Mouse (Mus musculus) testis, adult 2 months (tissue): ENCODE measurements around the gene Cops2. TPM values are rescaled to one million over a fixed set of nuclear protein-coding genes. Genes with fewer than 3 reads are reported as not detected.

Experiments used
- H3K27ac ChIP-seq: fragments of 200-500 bp; 2 replicates; pipeline ENCODE4 v1.5.1; 2012; ENCODE audit warnings: low read depth, low read length; ENCODE audit not compliant: control insufficient read depth, insufficient read depth
- H3K27me3 ChIP-seq: fragments of 200-500 bp; 2 replicates; pipeline ENCODE4 v1.6.1; 2012; ENCODE audit warnings: mild to moderate bottlenecking, low read length, moderate library complexity; ENCODE audit not compliant: control insufficient read depth, insufficient read depth
- H3K36me3 ChIP-seq: fragments of 200-500 bp; 2 replicates; pipeline ENCODE4 v1.6.1; 2012; ENCODE audit warnings: mild to moderate bottlenecking, low read length; ENCODE audit not compliant: control insufficient read depth, insufficient read depth
- H3K4me1 ChIP-seq: fragments of 200-500 bp; 2 replicates; pipeline ENCODE4 v1.6.1; 2012; ENCODE audit warnings: low read length; ENCODE audit not compliant: control insufficient read depth, insufficient read depth
- H3K4me3 ChIP-seq: fragments of 200-500 bp; 2 replicates; pipeline ENCODE4 v1.5.1; 2012; ENCODE audit warnings: low read depth, mild to moderate bottlenecking, low read length, moderate library complexity, mixed read lengths; ENCODE audit not compliant: control insufficient read depth
- CTCF ChIP-seq: fragments of 200-500 bp; IDR thresholded peaks from 2 replicates; pipeline ENCODE4 v1.5.1; 2012; ENCODE audit warnings: low read depth, mild to moderate bottlenecking, inconsistent platforms, low read length, moderate library complexity; ENCODE audit not compliant: control insufficient read depth, insufficient read depth, insufficient replicate concordance
- POLR2A ChIP-seq: fragments of 200-500 bp; IDR thresholded peaks from 2 replicates; pipeline ENCODE4 v1.6.1; 2012; ENCODE audit warnings: low read depth, mild to moderate bottlenecking, inconsistent platforms, low read length, moderate library complexity; ENCODE audit not compliant: control insufficient read depth
- polyA plus RNA-seq: library from polyadenylated mRNA; depleted of rRNA; stranded (reverse); fragments of >200 nt; gene quantifications from 2 replicates; pipeline ENCODE4 v1.2.3, GENCODE M21; 2012

The Cops2 gene
- polyA plus RNA-seq, 1 experiment = 29.6 TPM

- no peaks in the 10 kb centered on the region for H3K27me3 ChIP-seq
- H3K36me3 ChIP-seq = no peaks in the 10 kb centered on the region
- H3K4me1 ChIP-seq = peaks cover 7% of the 10 kb centered on the region
- no peak overlapping the region for H3K27ac ChIP-seq
- H3K4me3 ChIP-seq = no peak overlapping the region
- no peak for TF ChIP-seq POLR2A
- TF ChIP-seq CTCF = no peak
These were observed 4.9 kb upstream of the Cops2 start for GRCm38 (mm10) chr2:125863799-125864198.

- TF ChIP-seq CTCF = no peak
- H3K27ac ChIP-seq = no peak overlapping the region
- H3K36me3 ChIP-seq = no peaks in the 10 kb centered on the region
- H3K4me1 ChIP-seq = no peaks in the 10 kb centered on the region
- H3K27me3 ChIP-seq = no peaks in the 10 kb centered on the region
- H3K4me3 ChIP-seq = no peak overlapping the region
These were observed 1.2 kb downstream of the Cops2 start for GRCm38 (mm10) chr2:125857707-125858106.

GRCm38 (mm10) chr2:125851237-125851636 is 7.7 kb downstream of the Cops2 start:
- peaks cover 1% of the 10 kb centered on the region; the same call in 1 of the 2 replicates for H3K36me3 ChIP-seq
- no peak overlapping the region for H3K27ac ChIP-seq
- no peaks in the 10 kb centered on the region for H3K4me1 ChIP-seq
- H3K4me3 ChIP-seq = no peak overlapping the region
- TF ChIP-seq POLR2A = no peak
- no peak for TF ChIP-seq CTCF
- H3K27me3 ChIP-seq = no peaks in the 10 kb centered on the region

GRCm38 (mm10) chr2:125838708-125839284 is 20.1 kb downstream of the Cops2 start:
- Histone ChIP-seq H3K4me3 (no peak overlapping the region), H3K27me3 (no peaks in the 10 kb centered on the region), H3K4me1 (no peaks in the 10 kb centered on the region), H3K27ac (no peak overlapping the region), H3K36me3 (peaks cover 2% of the 10 kb centered on the region)
- TF ChIP-seq CTCF = no peak
- no peak for TF ChIP-seq POLR2A

- Histone ChIP-seq H3K36me3 (peaks cover 2% of the 10 kb centered on the region), H3K27ac (no peak overlapping the region), H3K4me1 (no peaks in the 10 kb centered on the region), H3K27me3 (no peaks in the 10 kb centered on the region), H3K4me3 (no peak overlapping the region)
- TF ChIP-seq POLR2A = no peak
- no peak for TF ChIP-seq CTCF
These were observed 20.8 kb downstream of the Cops2 start for GRCm38 (mm10) chr2:125838091-125838490.

GRCm38 (mm10) chr2:125829924-125830323 is 29.0 kb downstream of the Cops2 start:
- no peak for TF ChIP-seq POLR2A
- no peak for TF ChIP-seq CTCF
- no peaks in the 10 kb centered on the region for H3K27me3 ChIP-seq
- no peak overlapping the region for H3K4me3 ChIP-seq
- no peak overlapping the region for H3K27ac ChIP-seq
- no peaks in the 10 kb centered on the region for H3K4me1 ChIP-seq
- no peaks in the 10 kb centered on the region; the same call in none of the 2 replicates for H3K36me3 ChIP-seq

- Histone ChIP-seq H3K27ac (no peak overlapping the region), H3K4me1 (no peaks in the 10 kb centered on the region), H3K4me3 (no peak overlapping the region), H3K27me3 (no peaks in the 10 kb centered on the region), H3K36me3 (no peaks in the 10 kb centered on the region; the same call in 1 of the 2 replicates)
- TF ChIP-seq CTCF (no peak), POLR2A (no peak)
These were observed 31.0 kb downstream of the Cops2 start for GRCm38 (mm10) chr2:125827898-125828297.

GRCm38 (mm10) chr2:125826201-125826600 is 32.7 kb downstream of the Cops2 start:
- no peak overlapping the region for H3K27ac ChIP-seq
- H3K4me1 ChIP-seq = no peaks in the 10 kb centered on the region
- H3K4me3 ChIP-seq = no peak overlapping the region
- TF ChIP-seq CTCF (no peak), POLR2A (no peak)
- H3K27me3 ChIP-seq = no peaks in the 10 kb centered on the region
- H3K36me3 ChIP-seq = no peaks in the 10 kb centered on the region; the same call in 1 of the 2 replicates

GRCm38 (mm10) chr2:125820397-125820796 is 38.5 kb downstream of the Cops2 start:
- H3K36me3 ChIP-seq = no peaks in the 10 kb centered on the region
- H3K4me3 ChIP-seq = no peak overlapping the region
- no peak for TF ChIP-seq CTCF
- TF ChIP-seq POLR2A = no peak
- no peaks in the 10 kb centered on the region for H3K4me1 ChIP-seq
- H3K27ac ChIP-seq = no peak overlapping the region
- no peaks in the 10 kb centered on the region for H3K27me3 ChIP-seq
